Mouse (Mus musculus) left cerebral cortex, postnatal 4 days (tissue): ENCODE results near the gene Cyb5r2. TPM values are rescaled to one million over a fixed set of nuclear protein-coding genes. Genes with fewer than 3 reads are reported as not detected.

Experiments used
- DNase-seq: peaks from one replicate; pipeline ENCODE4 v3.0.0-alpha.2; 2022
- intact Hi-C: fragments of 180-260 bp; cut with DNase I; formaldehyde crosslinking; loops from one replicate; pipeline ENCODE4 v1.15.1; 2025
- total RNA-seq, 2 experiments: library from RNA; stranded (reverse); gene quantifications; 2 replicates each; pipeline ENCODE4 v1.2.3; 2021

Cyb5r2 gene
- total RNA-seq, result not detected

- peak; percentile 33 for DNase-seq
- intact Hi-C loops, result no loop called here
These were observed at the start of gene Cyb5r2 for GRCm38 (mm10) chr7:107757308-107758151. Gene Cyb5r2, minus strand, starts transcription at chr7:107758032.

- intact Hi-C loops, result no loop called here
- DNase-seq, result no peak
These were observed 44.3 kb upstream of the Cyb5r2 start for GRCm38 (mm10) chr7:107802138-107802537.

- intact Hi-C loops, result no loop called here
These were observed 43.3 kb upstream of the Cyb5r2 start, which contains the start of gene Ovch2 for GRCm38 (mm10) chr7:107801108-107801507. Gene Ovch2, minus strand, starts transcription at chr7:107801208.

GRCm38 (mm10) chr7:107796500-107796899, 38.7 kb upstream of the Cyb5r2 start:
- DNase-seq, result no peak
- intact Hi-C loops, result no loop called here

More at GRCm38 (mm10) chr7:107801108-107801507, 43.3 kb upstream of the Cyb5r2 start, which contains the start of gene Ovch2:
- DNase-seq, result no peak

GRCm38 (mm10) chr7:107787977-107788620, 30.3 kb upstream of the Cyb5r2 start:
- intact Hi-C loops, result loop anchor here (5.0 to 10.0 kb wide), 2 partner anchors 126 to 573 kb away; no protein-coding TSS in a partner anchor
- peak; percentile 2 for DNase-seq

DNA sequence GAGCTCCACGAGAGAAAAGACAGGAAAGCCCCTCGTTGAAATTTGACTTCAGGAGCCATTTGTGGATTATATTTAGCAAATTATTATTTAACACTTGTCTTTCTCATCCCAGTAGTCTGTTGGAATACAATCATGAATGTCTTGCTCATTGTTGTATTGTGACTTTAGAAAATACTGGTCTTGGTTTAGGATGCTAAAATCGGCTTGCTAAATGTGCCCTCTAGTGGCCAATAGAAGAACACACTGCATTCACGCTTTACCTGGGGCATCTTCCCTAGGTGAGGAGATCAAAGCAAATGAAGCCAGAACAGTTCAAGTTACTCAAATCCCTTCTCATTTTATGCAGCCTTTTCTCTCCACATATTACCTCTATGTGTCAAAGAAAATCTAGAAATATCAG, 21.8 kb upstream of the Cyb5r2 start:
- no peak for DNase-seq
- intact Hi-C loops, result loop anchor here (10.0 kb wide), 1 partner anchor 565 kb away; no protein-coding TSS in a partner anchor

DNA sequence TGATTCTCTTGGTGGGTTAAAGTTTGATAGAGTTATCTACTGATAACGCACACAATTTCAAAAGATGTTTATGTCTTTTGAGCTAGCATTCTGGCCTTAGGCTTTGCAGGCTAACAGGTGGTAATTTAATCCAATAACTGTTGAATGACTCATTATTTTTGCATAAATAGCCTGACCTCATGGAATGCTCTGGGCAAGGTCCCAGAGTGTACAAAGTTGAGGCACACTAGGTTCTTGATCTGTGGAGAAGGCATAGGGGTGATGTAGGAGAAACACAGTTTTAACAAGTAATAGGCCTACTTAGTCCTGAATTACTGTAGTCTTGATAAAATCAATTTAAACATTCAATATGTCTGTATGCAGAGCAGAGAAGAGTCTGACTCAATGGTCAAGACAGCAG, 20.4 kb upstream of the Cyb5r2 start:
- no peak for DNase-seq
- intact Hi-C loops, result no loop called here

DNA sequence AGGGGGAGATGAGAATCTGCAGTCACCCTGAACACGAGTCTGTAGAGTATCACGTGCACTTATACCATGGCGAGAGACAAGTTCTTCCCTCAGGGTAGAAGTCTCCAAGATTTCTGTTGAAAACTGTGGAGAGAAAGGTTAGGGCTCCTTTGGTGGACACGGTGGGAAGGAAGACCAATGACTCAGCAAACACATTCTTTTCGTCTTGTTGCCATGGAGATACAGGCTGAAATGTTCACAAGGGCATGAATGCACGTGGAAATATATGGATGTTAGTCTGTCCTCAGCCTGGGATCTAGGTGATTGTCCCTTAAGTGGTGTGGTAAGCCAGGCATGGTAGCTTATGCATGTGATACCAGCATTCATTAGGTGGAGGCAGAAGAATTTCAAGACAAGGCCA, 13.0 kb upstream of the Cyb5r2 start:
- DNase-seq, result no peak
- intact Hi-C loops, result no loop called here

GRCm38 (mm10) chr7:107756748-107757147, 1.1 kb downstream of the Cyb5r2 start:
- no peak for DNase-seq
- intact Hi-C loops, result no loop called here

DNA sequence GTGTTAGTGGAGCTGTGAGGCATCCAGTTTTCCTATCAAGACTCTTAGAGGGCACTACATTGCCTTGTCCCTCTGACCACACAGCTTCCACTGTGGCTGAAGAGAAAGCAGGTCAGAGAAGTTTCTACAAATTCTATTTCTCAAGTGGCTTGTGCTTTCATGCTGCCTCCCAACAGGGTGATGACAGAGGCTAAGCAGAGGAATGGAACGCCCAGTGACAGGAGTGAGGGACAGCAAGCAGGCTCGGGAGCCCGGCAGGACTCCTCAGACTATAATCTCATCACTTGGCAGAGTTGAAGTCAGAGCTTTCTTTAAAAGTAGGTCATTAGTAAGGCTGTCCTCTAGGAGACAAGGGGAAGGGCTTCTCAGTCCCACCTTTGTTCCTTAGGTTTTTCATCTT, 1.9 kb downstream of the Cyb5r2 start:
- intact Hi-C loops, result no loop called here
- no peak for DNase-seq

- DNase-seq, result no peak
- intact Hi-C loops, result no loop called here
These were observed 5.8 kb downstream of the Cyb5r2 start for GRCm38 (mm10) chr7:107752031-107752520.

- intact Hi-C loops, result loop anchor here (10.0 kb wide), 1 partner anchor 535 kb away; no protein-coding TSS in a partner anchor
- DNase-seq, result no peak
These were observed 8.1 kb downstream of the Cyb5r2 start for GRCm38 (mm10) chr7:107749721-107750120.

GRCm38 (mm10) chr7:107749270-107749669, 8.6 kb downstream of the Cyb5r2 start:
- DNase-seq, result peak; percentile 18

GRCm38 (mm10) chr7:107747954-107748353, 9.9 kb downstream of the Cyb5r2 start:
- intact Hi-C loops, result loop anchor here (10.0 kb wide), 1 partner anchor 533 kb away; no protein-coding TSS in a partner anchor
- peak; percentile 56 for DNase-seq

More at GRCm38 (mm10) chr7:107749270-107749669, 8.6 kb downstream of the Cyb5r2 start:
- intact Hi-C loops, result loop anchor here (10.0 kb wide), 1 partner anchor 534 kb away; no protein-coding TSS in a partner anchor

GRCm38 (mm10) chr7:107747476-107747875, 10.4 kb downstream of the Cyb5r2 start:
- intact Hi-C loops, result loop anchor here (10.0 kb wide), 1 partner anchor 533 kb away; no protein-coding TSS in a partner anchor
- DNase-seq, result no peak

DNA sequence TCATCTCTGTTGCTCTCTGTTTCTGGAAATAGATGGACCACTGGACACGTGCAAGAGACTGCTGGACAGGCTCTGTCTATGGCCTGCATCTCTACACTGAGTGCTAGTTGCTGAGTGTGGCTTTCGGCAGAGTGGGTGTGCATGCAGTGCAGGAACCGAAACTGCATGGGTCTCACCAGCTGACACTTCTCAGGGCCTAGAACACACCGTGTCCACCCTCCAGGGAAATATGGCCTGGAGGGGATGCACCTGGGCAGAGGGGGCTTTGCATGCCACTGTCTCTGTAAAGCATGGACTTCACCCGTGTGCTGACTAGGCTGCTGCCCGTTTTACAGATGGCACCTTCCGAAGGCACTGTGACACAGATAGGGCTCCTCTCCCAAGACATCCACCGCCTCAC, 11.8 kb downstream of the Cyb5r2 start:
- intact Hi-C loops, result loop anchor here (10.0 kb wide), 1 partner anchor 531 kb away; no protein-coding TSS in a partner anchor
- no peak for DNase-seq

DNA sequence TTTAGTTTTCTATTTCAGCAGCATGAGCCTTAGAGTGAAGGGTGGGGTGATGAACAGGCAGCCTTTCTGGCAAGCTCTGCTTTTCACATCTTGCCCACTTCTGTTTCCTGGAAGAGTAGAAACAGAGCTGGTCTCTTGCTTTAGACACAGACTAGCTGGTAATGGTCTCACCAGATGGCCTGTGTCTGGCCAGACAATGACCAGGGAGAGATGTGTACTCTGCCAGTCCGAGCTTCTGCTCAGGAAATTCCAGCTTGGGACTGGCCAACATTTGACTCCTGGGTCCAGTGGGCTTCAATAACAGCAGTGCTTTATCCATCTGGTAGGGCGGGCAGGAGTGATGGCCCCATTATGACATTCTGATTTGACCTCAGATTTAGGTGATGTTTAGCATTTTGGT, 12.7 kb downstream of the Cyb5r2 start:
- no peak for DNase-seq
- intact Hi-C loops, result loop anchor here (10.0 kb wide), 1 partner anchor 530 kb away; no protein-coding TSS in a partner anchor

DNA sequence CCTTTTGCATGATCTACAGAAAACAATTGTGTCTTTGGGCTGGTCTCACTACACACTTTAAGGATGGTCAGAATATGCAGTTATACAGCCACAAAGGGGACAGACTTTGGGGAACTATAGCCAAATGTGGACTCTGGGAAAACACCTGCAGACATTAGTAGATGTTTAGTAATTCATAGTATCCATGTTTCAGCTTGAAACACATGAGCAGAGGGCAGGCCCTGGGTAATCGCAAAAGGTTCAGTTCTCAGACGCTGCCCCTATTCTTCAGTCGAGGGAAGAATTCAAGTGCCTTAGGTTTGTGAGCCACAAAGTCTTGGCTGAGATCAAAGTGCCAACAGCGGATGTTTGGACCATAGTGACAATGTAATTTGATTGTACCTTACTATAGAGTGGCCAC, 13.4 kb downstream of the Cyb5r2 start:
- no peak for DNase-seq
- intact Hi-C loops, result loop anchor here (10.0 kb wide), 1 partner anchor 530 kb away; no protein-coding TSS in a partner anchor

- intact Hi-C loops, result loop anchor here (10.0 kb wide), 1 partner anchor 528 kb away; no protein-coding TSS in a partner anchor
- DNase-seq, result no peak
These were observed 14.8 kb downstream of the Cyb5r2 start for GRCm38 (mm10) chr7:107742963-107743465.

DNA sequence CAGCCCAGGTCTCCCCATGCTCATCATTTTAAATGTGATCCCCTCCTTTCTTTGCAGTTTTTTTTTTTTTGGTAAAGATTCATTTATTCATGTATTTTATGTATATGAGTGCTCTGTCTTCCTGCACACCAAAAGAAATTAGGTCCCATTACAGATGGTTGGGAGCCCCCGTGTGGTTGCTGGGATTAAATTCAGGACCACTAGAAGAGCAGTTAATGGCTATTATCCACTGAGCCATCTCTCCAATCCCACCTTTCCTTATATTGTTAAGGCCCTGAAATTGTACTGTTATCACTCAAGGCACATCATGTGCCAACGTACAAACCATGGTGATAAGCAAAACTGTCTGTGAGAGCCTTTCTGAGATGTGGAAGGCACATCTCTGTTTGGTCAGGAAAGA, 19.1 kb downstream of the Cyb5r2 start:
- DNase-seq, result peak; percentile 48
- intact Hi-C loops, result loop anchor here (2.0 kb wide), 1 partner anchor 80 kb away; no protein-coding TSS in a partner anchor

DNA sequence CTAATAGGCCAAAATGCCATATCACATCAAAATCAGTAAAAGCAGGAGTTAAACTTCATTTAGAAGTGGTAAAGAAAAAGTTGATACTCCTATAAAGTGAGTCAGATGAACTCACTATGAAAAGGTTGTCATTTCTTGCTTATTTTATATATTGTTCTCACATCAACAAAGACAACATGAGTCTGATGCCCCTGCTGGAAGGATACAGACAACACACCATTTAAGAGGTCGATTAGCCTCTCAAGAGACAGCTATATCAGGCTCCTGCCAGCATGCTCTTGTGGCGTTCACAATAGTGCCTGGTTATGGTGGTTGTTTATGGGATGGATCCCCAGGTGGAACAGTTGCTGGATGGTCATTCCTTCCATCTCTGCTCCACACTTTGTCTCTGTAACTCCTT, 24.7 kb downstream of the Cyb5r2 start:
- no peak for DNase-seq
- intact Hi-C loops, result no loop called here
